Comparison of ENCODE assay signal across 8 mouse cellular contexts in genomic region chr2:73467071-73467851, GRCm38 (mm10).
"Had no signal": no experiment of that assay in that cellular context is flagged by ENCODE, and none has a peak within 500 bp of the region (broad histone marks: within the 10 kb centered on the region; RNA-seq: fewer than 3 reads in every experiment).

No protein-coding gene starts in this region.

- H3K27ac ChIP-seq: limb, embryonic 15.5 days; liver, embryonic 13.5 days; midbrain, embryonic 15.5 days had no signal

- H3K9ac ChIP-seq: limb, embryonic 15.5 days; liver, embryonic 13.5 days; midbrain, embryonic 15.5 days had no signal

- H3K36me3 ChIP-seq: limb, embryonic 15.5 days; liver, embryonic 13.5 days; midbrain, embryonic 15.5 days had no signal

- H3K4me1 ChIP-seq: midbrain, embryonic 15.5 days had no signal

- H3K9me3 ChIP-seq: limb, embryonic 15.5 days; liver, embryonic 13.5 days; midbrain, embryonic 15.5 days had no signal

- H3K4me2 ChIP-seq: limb, embryonic 15.5 days; liver, embryonic 13.5 days; midbrain, embryonic 11.5 days; midbrain, embryonic 15.5 days had no signal

- H3K27me3 ChIP-seq: limb, embryonic 15.5 days; liver, embryonic 13.5 days; midbrain, embryonic 15.5 days had no signal

- DNase-seq: kidney, adult 8-10 months; liver, embryonic 13.5 days; lung, adult 18-20 months; thymus, postnatal 4 days had no signal

- H3K4me3 ChIP-seq: limb, embryonic 15.5 days; liver, embryonic 13.5 days; midbrain, embryonic 15.5 days had no signal

- ATAC-seq: intestine, embryonic 16.5 days; midbrain, embryonic 15.5 days had no signal
